Mouse (Mus musculus): ENCODE measurements at regions not wholly inside any gene's neighbourhood (a gene's known extent, or its start where the extent isn't known, plus 50 kb on each side); places are given as distances from the start of the nearest gene placed in this dataset.

DNA sequence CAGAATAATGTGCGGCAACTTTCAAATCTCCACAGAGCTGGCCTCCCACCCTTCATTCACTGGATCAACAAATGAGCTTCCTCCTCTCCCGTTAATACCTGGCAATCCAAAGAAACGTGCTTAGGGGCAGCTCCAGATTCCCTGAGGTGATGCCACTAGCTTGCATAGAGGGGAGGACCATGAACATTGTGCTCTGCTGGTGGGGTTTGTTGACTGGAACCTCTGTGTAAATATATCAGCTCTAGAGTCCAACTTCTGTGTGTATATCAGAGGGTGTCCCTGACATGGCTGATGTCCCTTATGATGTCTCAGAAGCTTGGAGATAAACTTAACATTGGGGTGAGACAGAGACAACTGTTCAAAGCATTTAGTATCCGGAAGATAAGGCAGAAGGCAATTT lies 209.6 kb upstream of the Prep start:
- H3K27ac ChIP-seq (ENCODE audit: insufficient read depth, low read depth): no peak overlapping the region
- H3K4me3 ChIP-seq (replicated peaks in 1 of 3; ENCODE audit: low read depth in 2 of 3, low read length in 2 of 3, poor library complexity in 1 of 3): no peak overlapping the region
- no peak overlapping the region for H3K4me2 ChIP-seq (ENCODE audit: insufficient read depth, low read depth, poor library complexity, severe bottlenecking)
- H3K9ac ChIP-seq (ENCODE audit: insufficient read depth, low read depth): no peak overlapping the region
- peaks cover 15 to 31% of the 10 kb centered on the region in 2 experiments; a peak in 3 of 4 replicates for H3K4me1 ChIP-seq (ENCODE audit: control insufficient read depth in 1 of 2, insufficient read depth in 2 of 2)
- H3K27me3 ChIP-seq (replicated peaks): no peaks in the 10 kb centered on the region
- H3K9me3 ChIP-seq (replicated peaks; ENCODE audit: low read length): no peaks in the 10 kb centered on the region
- dilution Hi-C loops (cut with MboI; ENCODE audit: extremely low pct_ligation_motif_present, extremely low pct_unique_long_range_greater_than_20kb, low sequenced_read_pairs) (no loop called here), in situ Hi-C loops (cut with MboI; ENCODE audit: low pct_ligation_motif_present, low pct_unique_long_range_greater_than_20kb, low sequenced_read_pairs) (no loop called here)
- DNase-seq (ENCODE audit: extremely low read depth): no peak
- no peaks in the 10 kb centered on the region for H3K36me3 ChIP-seq (replicated peaks in 1 of 2; ENCODE audit: control insufficient read depth in 1 of 2, insufficient read depth in 1 of 2, low read length in 1 of 2)
- H3K79me2 ChIP-seq (replicated peaks; ENCODE audit: control insufficient read depth, extremely low read depth, insufficient read depth, poor library complexity, severe bottlenecking): no peaks in the 10 kb centered on the region
- TF ChIP-seq E2F4 (IDR thresholded peaks at IDR 0.05; ENCODE audit: insufficient replicate concordance, low read depth, low read length) (no peak), TCF12 (IDR thresholded peaks at IDR 0.05; ENCODE audit: low read depth, low read length) (no peak), SMC3 (IDR thresholded peaks at IDR 0.05; ENCODE audit: low read depth, low read length) (no peak), ZKSCAN1 (IDR thresholded peaks at IDR 0.05; ENCODE audit: borderline replicate concordance, low read depth, low read length) (no peak), MAFK (IDR thresholded peaks at IDR 0.05; ENCODE audit: insufficient replicate concordance, low read length) (no peak), KAT2A (IDR thresholded peaks at IDR 0.05; ENCODE audit: insufficient replicate concordance, low read length) (no peak), POLR2A (IDR thresholded peaks at IDR 0.05; ENCODE audit: low read depth, low read length) (no peak)

DNA sequence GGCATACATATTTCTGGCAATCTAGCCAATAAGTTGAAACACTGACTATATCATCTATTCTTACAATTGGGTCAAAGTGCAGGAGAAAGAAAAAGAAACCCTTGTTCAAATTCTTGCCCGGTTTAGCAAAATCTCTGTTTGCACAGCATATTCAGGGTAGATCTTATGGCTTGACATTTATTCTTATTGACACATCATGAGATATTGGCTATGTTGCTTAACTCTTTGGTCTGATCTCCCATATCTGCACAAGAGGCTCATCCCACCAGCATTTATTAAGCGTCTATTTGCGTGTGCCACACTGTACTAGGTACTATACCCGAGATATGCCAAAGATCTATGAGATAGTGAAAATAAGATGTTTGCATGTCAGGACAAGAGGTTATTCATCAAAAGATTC lies 212.9 kb upstream of the Prep start:
- H3K27ac ChIP-seq (ENCODE audit: insufficient read depth, low read depth): no peak overlapping the region
- TF ChIP-seq MYC (IDR thresholded peaks at IDR 0.05; ENCODE audit: low read depth, low read length) (no peak), SMC3 (IDR thresholded peaks at IDR 0.05; ENCODE audit: low read depth, low read length) (no peak), RAD21 (IDR thresholded peaks at IDR 0.05; ENCODE audit: low read depth, low read length) (no peak), TCF12 (IDR thresholded peaks at IDR 0.05; ENCODE audit: low read depth, low read length) (no peak), CHD1 (IDR thresholded peaks at IDR 0.05; ENCODE audit: low read depth, low read length) (no peak), MAFK (IDR thresholded peaks at IDR 0.05; ENCODE audit: insufficient replicate concordance, low read length) (no peak), MEF2A (IDR thresholded peaks at IDR 0.05; ENCODE audit: borderline replicate concordance, low read depth, low read length) (no peak), PAX5 (IDR thresholded peaks at IDR 0.05; ENCODE audit: low read length) (no peak), POLR2AphosphoS2 (IDR thresholded peaks at IDR 0.05; ENCODE audit: low read depth, low read length) (no peak), ZMIZ1 (IDR thresholded peaks at IDR 0.05; ENCODE audit: low read depth, low read length) (no peak), MAZ (IDR thresholded peaks at IDR 0.05; ENCODE audit: low read depth, low read length) (no peak), CTCF (conservative IDR thresholded peaks at IDR 0.05 in 1 of 2, IDR thresholded peaks at IDR 0.05 in 1 of 2; ENCODE audit: low read depth in 2 of 2, low read length in 2 of 2) (no peak), ELF1 (IDR thresholded peaks at IDR 0.05; ENCODE audit: low read depth, low read length) (no peak), BHLHE40 (IDR thresholded peaks at IDR 0.05; ENCODE audit: low read depth, low read length) (no peak), ZKSCAN1 (IDR thresholded peaks at IDR 0.05; ENCODE audit: borderline replicate concordance, low read depth, low read length) (no peak), IRF4 (IDR thresholded peaks at IDR 0.05; ENCODE audit: low read depth, low read length) (no peak), TBP (conservative IDR thresholded peaks at IDR 0.05; ENCODE audit: low read depth, low read length) (no peak), NRF1 (IDR thresholded peaks at IDR 0.05; ENCODE audit: low read depth, low read length) (no peak), UBTF (IDR thresholded peaks at IDR 0.05; ENCODE audit: low read depth, low read length) (no peak), MAX (IDR thresholded peaks at IDR 0.05; ENCODE audit: low read length) (no peak)
- dilution Hi-C loops (cut with MboI; ENCODE audit: extremely low pct_ligation_motif_present, extremely low pct_unique_long_range_greater_than_20kb, low sequenced_read_pairs) (no loop called here), in situ Hi-C loops (cut with MboI; ENCODE audit: low pct_ligation_motif_present, low pct_unique_long_range_greater_than_20kb, low sequenced_read_pairs) (no loop called here)
- DNase-seq (ENCODE audit: extremely low read depth): no peak
- H3K4me2 ChIP-seq (ENCODE audit: insufficient read depth, low read depth, poor library complexity, severe bottlenecking): no peak overlapping the region
- H3K9me3 ChIP-seq (replicated peaks; ENCODE audit: low read length): no peaks in the 10 kb centered on the region
- no peaks in the 10 kb centered on the region for H3K79me2 ChIP-seq (replicated peaks; ENCODE audit: control insufficient read depth, extremely low read depth, insufficient read depth, poor library complexity, severe bottlenecking)
- H3K9ac ChIP-seq (ENCODE audit: insufficient read depth, low read depth): no peak overlapping the region
- H3K4me3 ChIP-seq (replicated peaks in 1 of 3; ENCODE audit: low read depth in 2 of 3, low read length in 2 of 3, poor library complexity in 1 of 3): no peak overlapping the region
- no peaks in the 10 kb centered on the region for H3K27me3 ChIP-seq (replicated peaks)
- no peaks in the 10 kb centered on the region for H3K36me3 ChIP-seq (replicated peaks in 1 of 2; ENCODE audit: control insufficient read depth in 1 of 2, insufficient read depth in 1 of 2, low read length in 1 of 2)
- peaks cover 3 to 7% of the 10 kb centered on the region in 2 experiments; a peak in 2 of 4 replicates for H3K4me1 ChIP-seq (ENCODE audit: control insufficient read depth in 1 of 2, insufficient read depth in 2 of 2)

Data from CH12.LX (cell line).